Mouse (Mus musculus) myocyte (in vitro differentiated cells): ENCODE measurements around the gene Prpf31.

ENCODE experiments used
- MYOG ChIP-seq, 3 experiments: IDR thresholded peaks; one replicate each; pipeline ENCODE4 v1.6.1; 2011; ENCODE audit warnings: control low read depth in 2 of 3, low read depth in 2 of 3, mild to moderate bottlenecking in 2 of 3; ENCODE audit not compliant: insufficient read length in 2 of 3, control insufficient read depth in 1 of 3, insufficient read depth in 1 of 3
- POLR2A ChIP-seq: IDR thresholded peaks from one replicate; pipeline ENCODE4 v1.6.1; 2011; ENCODE audit warnings: low read depth, mild to moderate bottlenecking, control low read depth, moderate library complexity; ENCODE audit not compliant: insufficient read length

- TF ChIP-seq POLR2A (no peak), MYOG (IDR thresholded peaks at IDR 0.05; ENCODE audit: control insufficient read depth in 1 of 3, insufficient read depth in 1 of 3, insufficient read length in 2 of 3, low read depth in 2 of 3) (no peak)
These were observed 35.9 kb upstream of the Prpf31 start for GRCm38 (mm10) chr7:3593855-3594254.
